Mouse (Mus musculus) ES-Bruce4 (cell line): ENCODE measurements around the gene Tk1.

Experiments used
- CTCF ChIP-seq: IDR thresholded peaks from one replicate; pipeline ENCODE4 v1.8.1; 2011; ENCODE audit warnings: low read depth, low read length
- EP300 ChIP-seq: IDR thresholded peaks from 2 replicates; pipeline ENCODE4 v1.6.1; 2011; ENCODE audit warnings: low read depth, low read length; ENCODE audit not compliant: insufficient read depth
- POLR2A ChIP-seq: IDR thresholded peaks from one replicate; pipeline ENCODE4 v1.8.1; 2011; ENCODE audit warnings: low read length; ENCODE audit not compliant: insufficient read depth

- peak; percentile 86 for TF ChIP-seq CTCF
- TF ChIP-seq EP300 = 0 out of 2 replicates have a peak, but pooled peaks have one; percentile 7
- TF ChIP-seq POLR2A = no peak
Measured at GRCm38 (mm10) chr11:117790286-117790685, 35.6 kb downstream of the Tk1 start.
